Mouse (Mus musculus): ENCODE data around the gene Tmprss9.
"Not testable (repeated sequence)": the region's sequence is repeated elsewhere in the genome, so short reads cannot be mapped to it uniquely, and the experiment has no call there.

DNA sequence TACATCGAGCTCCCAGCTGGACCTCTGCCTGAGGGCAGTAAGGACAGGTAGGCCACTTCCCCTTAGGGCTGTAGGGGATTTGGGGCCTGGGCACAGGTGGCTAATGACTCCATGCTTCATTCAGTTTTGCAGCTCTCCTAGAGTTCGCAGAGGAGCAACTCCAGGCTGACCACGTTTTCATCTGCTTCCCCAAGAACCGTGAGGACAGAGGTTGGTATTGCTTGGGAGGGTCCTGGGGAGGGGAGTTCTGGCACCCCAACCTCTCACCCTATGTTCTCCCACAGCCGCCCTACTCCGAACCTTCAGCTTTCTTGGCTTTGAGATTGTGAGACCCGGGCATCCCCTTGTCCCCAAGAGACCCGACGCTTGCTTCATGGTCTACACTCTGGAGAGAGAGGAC lies 43.1 kb upstream of the Tmprss9 start:
- TF ChIP-seq CTCF, EP300 (IDR thresholded peaks at IDR 0.05; ENCODE audit: low read depth): not testable (repeated sequence)
